Mouse (Mus musculus) heart, adult 2 months (tissue): ENCODE measurements around the gene Olfr2.

Source experiments
- CTCF ChIP-seq: fragments of 200-600 bp; IDR thresholded peaks from 2 replicates; pipeline ENCODE4 v1.8.1; 2022; ENCODE audit warnings: antibody characterized with exemption, mild to moderate bottlenecking, moderate library complexity
- EP300 ChIP-seq: fragments of 200-500 bp; IDR thresholded peaks from 2 replicates; pipeline ENCODE4 v1.6.1; 2011; ENCODE audit warnings: low read depth, low read length, control low read depth; ENCODE audit not compliant: insufficient read depth

- TF ChIP-seq EP300 (no peak), CTCF (no peak)
Observed at GRCm38 (mm10) chr7:107004169-107004568, 1.7 kb downstream of the Olfr2 start.
